In genomic region chr7:51982303-51982702, GRCm38 (mm10) we compare ENCODE assay signal across 17 mouse cellular contexts. TPM values are rescaled to one million over a fixed set of nuclear protein-coding genes. Genes with fewer than 3 reads are reported as not detected.
DNase-seq lines count a peak whose midpoint lies in the region; ATAC-seq lines count a peak whose summit lies in the region.
"Had no signal": no experiment of that assay in that cellular context is flagged by ENCODE, and none has a peak within 500 bp of the region (broad histone marks: within the 10 kb centered on the region; RNA-seq: fewer than 3 reads in every experiment).

No protein-coding gene starts in this region.

- intact Hi-C loops in left cerebral cortex, postnatal 14 days (cut with DNase I), result no loop called here
- intact Hi-C loops in gastrocnemius, postnatal 36 days (cut with DNase I), result no loop called here

- no peak overlapping the region for H3K9ac ChIP-seq in liver, embryonic 15.5 days
- H3K9ac ChIP-seq: lung, embryonic 14.5 days; midbrain, embryonic 15.5 days had no signal

- H3K4me1 ChIP-seq in liver, embryonic 15.5 days (replicated peaks), result peaks cover 32% of the 10 kb centered on the region
- H3K4me1 ChIP-seq: hindbrain, embryonic 10.5 days; midbrain, embryonic 15.5 days had no signal

- no peaks in the 10 kb centered on the region for H3K36me3 ChIP-seq in liver, embryonic 15.5 days (replicated peaks)
- H3K36me3 ChIP-seq: hindbrain, embryonic 10.5 days; midbrain, embryonic 15.5 days had no signal

- DNase-seq in frontal cortex, postnatal 10 days (ENCODE audit: low spot score in 2 of 2), result no peak
- DNase-seq in left cerebral cortex, postnatal 14 days (ENCODE audit: low spot score in 2 of 2), result peak; percentile 37 to 64
- no peak for DNase-seq in left cerebral cortex, adult 11 months (ENCODE audit: low spot score)
- DNase-seq in brain, adult 2 months (ENCODE audit: low read depth, low spot score), result peak; percentile 83
- no peak for DNase-seq in gastrocnemius, postnatal 36 days
- no peak for DNase-seq in cerebellum, adult 8-10 months
- DNase-seq: adrenal gland, adult 8-10 months; kidney, adult 8-10 months; lung, embryonic 14.5 days; thymus, postnatal 14 days had no signal

- no peak overlapping the region for H3K4me3 ChIP-seq in liver, embryonic 15.5 days (replicated peaks)
- H3K4me3 ChIP-seq: hindbrain, embryonic 10.5 days; midbrain, embryonic 15.5 days had no signal

- H3K27me3 ChIP-seq in liver, embryonic 15.5 days, result no peaks in the 10 kb centered on the region
- H3K27me3 ChIP-seq: midbrain, embryonic 15.5 days had no signal

- no peaks in the 10 kb centered on the region for H3K9me3 ChIP-seq in liver, embryonic 15.5 days (replicated peaks)
- H3K9me3 ChIP-seq: hindbrain, embryonic 10.5 days; midbrain, embryonic 15.5 days had no signal

- ATAC-seq in frontal cortex, adult (ENCODE audit: low TSS enrichment), result peak; percentile 94
- peak; percentile 70 for ATAC-seq in liver, embryonic 15.5 days (ENCODE audit: insufficient read depth)
- ATAC-seq: midbrain, embryonic 15.5 days had no signal

- H3K4me2 ChIP-seq in liver, embryonic 15.5 days, result peak overlapping the region; percentile 37
- H3K4me2 ChIP-seq: lung, embryonic 14.5 days; midbrain, embryonic 15.5 days had no signal

- H3K27ac ChIP-seq in liver, embryonic 15.5 days (replicated peaks), result peak overlapping the region; percentile 24; the same call in 1 of the 2 replicates
- H3K27ac ChIP-seq: hindbrain, embryonic 10.5 days; midbrain, embryonic 15.5 days had no signal

- WGBS in liver, embryonic 15.5 days (ENCODE audit: insufficient replicate concordance), result 15% methylated on average over 1 of the region's 1 CpGs

RNA-seq across cellular contexts. Expression of gene Svip, which starts 23.5 kb away (rescaled TPM):
- 10 to 100 TPM; 26.5 to 29.3 TPM for total RNA-seq in left cerebral cortex, postnatal 14 days (2021)
- 17.9 and 19.8 TPM in 2 replicates for polyA plus RNA-seq in liver, embryonic 15.5 days (2015; fragmentation: Nextera tagmentation; extraction: Ambion mirVana)
- 10 to 100 TPM; 13.8 to 17.7 TPM for total RNA-seq in gastrocnemius, postnatal 36 days (2021)

RNA-seq across cellular contexts. Expression of gene 1700015G11Rik, which starts 33.2 kb away (rescaled TPM):
- not detected for total RNA-seq in left cerebral cortex, postnatal 14 days (2021)
- not detected in 2 replicates for polyA plus RNA-seq in liver, embryonic 15.5 days (2015; fragmentation: Nextera tagmentation; extraction: Ambion mirVana)
- total RNA-seq in gastrocnemius, postnatal 36 days (2021), result not detected
- total RNA-seq: adrenal gland, adult 8-10 months; gastrocnemius, adult 18-20 months; layer of hippocampus, postnatal 10 days had no signal
- polyA plus RNA-seq: C2C12; hindbrain, embryonic 10.5 days; lung, embryonic 14.5 days; midbrain, embryonic 15.5 days had no signal

Comparison
In these comparisons a context has a peak if more than half of its experiments do, and no peak if none do; other contexts are left out.
1. DNase-seq: peak in left cerebral cortex, postnatal 14 days (2 of 2) and brain, adult 2 months (single experiment); none in frontal cortex, postnatal 10 days (0 of 2), left cerebral cortex, adult 11 months (single experiment), gastrocnemius, postnatal 36 days (0 of 2) and cerebellum, adult 8-10 months (single experiment).